Mouse (Mus musculus): ENCODE data around the gene Tada2b. TPM values are rescaled to one million over a fixed set of nuclear protein-coding genes. Genes with fewer than 3 reads are reported as not detected.
A peak's percentile ranks its signal among the peaks of the same experiment; 100 is the strongest.

Gene Tada2b
- total RNA-seq, 2 experiments from 2014 or later, result 39.9 to 42.0 TPM

DNA sequence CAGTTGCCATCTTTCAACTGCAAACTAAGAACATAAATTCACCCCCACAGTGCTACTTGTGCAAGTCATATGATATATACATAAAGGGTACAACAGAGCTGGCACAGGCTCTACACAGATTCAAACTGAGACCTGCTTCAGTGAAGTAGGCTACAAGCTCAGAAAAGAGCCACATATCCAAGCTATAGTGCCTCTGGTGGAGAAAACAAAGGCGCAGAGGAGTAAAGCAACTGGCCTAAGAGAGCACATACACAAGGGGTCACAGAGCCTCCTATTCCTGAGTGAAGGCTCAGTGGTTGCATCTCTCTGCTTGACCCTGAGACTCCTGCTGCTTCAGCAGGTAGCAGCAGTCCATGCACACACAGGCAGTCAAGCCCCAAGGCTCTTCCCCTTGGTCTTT, 3.0 kb downstream of the Tada2b start:
- no peak for DNase-seq (ENCODE audit: low spot score in 2 of 2)

DNA sequence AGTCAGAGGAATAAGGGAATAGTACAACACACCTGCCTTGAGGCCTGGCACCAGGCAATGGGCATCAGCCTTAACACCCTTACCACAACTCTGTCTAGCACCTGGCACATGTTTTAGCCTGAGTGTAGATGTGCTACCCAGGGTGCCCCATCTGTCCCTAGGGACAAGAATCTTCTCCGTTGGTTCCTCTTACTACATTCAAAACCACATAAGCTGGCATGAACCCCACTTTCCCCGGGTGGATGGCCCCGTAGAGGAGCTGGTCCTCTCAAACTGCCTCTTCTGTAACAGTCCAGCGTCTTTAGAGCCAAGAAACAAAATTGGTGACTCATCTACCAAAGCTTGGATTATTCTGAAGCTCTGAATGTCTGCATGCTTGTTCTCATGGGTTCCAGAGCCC, 3.7 kb downstream of the Tada2b start:
- no peak for DNase-seq (ENCODE audit: low spot score in 2 of 2)

DNA sequence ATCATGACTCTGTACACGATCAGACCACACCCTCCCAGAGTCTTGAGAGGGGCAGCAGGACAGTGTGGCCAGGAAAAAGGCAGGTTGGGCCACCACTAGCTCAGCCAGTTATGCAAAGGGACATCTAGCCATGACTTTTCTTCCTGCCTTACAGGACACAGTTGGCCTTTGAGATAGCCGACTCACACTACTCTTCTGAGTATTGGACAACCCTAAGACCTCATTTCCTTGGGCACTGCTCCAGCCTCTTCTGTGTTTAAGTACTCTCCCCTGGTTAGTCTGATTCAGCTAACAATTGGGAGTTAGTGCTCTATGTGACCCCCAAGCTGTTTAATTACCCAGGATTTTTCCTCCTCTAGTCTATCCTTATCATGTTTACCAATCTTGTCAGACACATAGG, 4.3 kb downstream of the Tada2b start:
- DNase-seq (ENCODE audit: low spot score in 2 of 2), result no peak

DNA sequence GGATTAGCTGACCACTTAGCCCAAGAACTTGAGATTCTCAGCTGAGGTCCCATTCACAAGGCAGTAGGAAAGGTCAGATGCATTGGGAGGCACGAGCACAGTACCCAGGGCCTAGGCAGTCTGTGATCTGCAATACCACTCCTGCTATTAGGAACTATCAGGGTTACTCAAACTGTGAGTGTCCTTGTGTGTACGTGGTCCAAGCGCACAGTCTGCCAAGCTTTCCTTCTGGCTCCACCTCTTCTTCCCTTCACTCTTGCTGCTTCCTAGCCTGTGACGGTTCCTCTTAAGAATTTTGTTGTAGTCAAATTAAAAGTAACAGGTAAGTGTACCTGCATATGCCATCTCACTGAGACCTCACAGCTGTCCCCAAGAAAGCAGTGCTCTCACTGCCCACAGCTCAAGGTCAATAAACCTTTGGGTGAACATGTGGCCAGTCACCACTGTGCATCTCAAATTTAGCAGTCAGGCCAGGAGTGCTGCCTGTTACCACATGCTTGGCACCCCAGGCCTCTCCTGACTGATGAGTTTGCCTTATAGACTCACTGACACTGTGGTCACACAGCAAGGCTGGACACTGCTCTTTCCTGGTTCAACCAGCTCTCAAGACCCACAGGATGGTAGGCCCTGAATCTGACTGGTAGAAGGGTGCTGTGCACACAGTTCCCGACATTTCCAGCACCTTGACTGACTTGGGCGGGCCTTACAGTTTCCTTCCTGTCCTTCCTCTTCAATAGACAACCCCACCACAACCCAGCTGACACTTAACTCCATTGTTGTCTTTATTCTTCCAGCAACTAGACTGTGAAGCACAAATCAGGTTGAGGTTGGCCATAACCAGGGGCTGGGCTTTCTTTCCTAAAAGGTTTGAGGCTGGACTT, 5.3 kb downstream of the Tada2b start:
- no peak for DNase-seq (ENCODE audit: low spot score in 2 of 2)

DNA sequence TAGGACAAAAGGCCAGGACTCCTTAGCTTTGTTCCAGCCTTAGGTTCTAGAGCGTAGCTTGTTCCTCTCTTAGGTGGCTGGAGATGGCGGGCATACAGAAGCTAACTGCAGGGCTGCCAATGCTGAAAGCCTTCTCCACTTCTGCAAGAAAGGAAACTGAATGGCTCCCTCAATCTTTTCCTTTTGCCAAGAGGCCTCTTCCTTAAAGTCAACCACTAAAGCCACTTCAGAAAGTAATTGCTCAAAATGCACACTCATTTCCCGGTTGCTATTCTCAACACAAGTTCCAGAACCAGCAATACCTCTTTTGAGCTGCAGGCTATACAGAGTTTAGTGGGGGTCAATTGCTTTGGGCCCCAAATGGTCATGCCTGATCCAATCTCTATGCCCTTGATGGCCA, 6.6 kb downstream of the Tada2b start:
- DNase-seq (ENCODE audit: low spot score in 2 of 2), result no peak

DNA sequence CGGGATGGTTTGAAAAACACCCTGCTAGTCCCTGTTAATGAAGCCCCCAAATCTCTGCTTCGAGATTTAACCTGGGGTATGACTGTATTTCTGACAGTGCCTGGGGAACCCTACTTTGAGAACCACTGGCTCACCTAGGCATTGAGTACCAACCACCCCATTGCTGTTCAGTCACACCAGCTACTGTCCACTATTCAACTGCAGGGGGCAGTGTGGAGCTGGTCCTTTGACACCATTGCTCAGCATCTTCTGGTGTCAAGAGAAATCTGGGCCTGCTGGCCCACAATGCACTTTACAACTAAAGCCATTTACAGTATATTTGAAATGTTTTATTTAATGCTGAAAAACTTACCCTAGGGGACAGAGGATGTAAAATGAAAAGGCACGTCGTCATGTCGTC, 9.8 kb downstream of the Tada2b start:
- peak; percentile 61 to 81 for DNase-seq (ENCODE audit: low spot score in 2 of 2)

DNA sequence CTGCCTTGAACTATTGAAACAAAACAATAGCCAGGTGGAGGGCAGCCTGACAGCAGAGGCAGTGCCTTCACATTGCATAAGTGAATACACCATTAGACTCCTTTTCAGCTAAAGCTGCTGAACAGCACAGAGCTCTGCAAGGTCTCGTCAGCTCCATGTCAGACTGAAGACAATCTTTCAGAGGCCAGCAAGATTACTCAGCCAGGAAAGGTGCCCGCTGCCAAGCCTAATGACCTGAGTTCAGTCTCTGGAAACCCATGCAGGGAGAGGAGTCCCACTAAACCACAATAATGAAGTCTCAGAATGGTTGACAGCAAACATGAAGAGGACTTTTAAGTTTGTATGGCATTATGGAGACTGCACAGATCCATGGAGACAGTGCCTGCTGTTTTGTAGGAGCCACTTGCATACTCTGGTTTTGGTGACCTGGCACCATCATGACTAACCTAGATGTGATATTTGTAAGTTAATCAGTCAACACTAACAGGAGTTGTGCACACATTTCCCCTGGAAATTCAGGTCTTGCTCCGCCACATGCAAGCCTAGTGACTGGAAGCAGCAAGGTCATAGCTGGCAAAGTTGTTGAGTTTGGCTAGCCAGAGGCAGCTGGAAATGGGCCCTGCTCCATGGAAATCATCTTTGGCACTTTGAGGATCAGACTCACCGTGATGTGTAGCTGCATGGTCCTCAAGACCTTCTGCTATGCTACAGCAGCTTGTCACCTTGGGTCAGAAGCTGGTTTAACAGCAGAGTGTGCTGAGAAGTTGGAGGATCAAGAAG, 11.0 kb downstream of the Tada2b start:
- no peak for DNase-seq (ENCODE audit: low spot score in 2 of 2)

DNA sequence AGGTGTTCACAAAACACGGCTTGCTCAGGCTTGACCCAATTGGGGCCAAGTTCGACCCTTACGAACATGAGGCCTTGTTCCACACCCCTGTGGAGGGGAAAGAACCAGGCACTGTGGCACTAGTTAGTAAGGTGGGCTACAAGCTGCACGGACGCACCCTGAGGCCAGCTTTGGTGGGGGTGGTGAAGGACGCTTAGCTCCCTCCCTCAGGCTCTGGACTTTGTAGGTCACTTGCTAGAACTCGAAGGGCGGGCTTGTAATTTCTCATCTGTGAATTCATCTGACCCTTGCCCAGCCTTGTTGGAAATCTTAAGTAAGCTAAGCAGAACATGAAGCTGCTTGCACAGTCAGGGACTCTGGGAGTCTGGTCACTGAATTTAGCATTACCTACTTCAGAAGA, 12.9 kb downstream of the Tada2b start:
- DNase-seq (ENCODE audit: low spot score in 2 of 2), result no peak

DNA sequence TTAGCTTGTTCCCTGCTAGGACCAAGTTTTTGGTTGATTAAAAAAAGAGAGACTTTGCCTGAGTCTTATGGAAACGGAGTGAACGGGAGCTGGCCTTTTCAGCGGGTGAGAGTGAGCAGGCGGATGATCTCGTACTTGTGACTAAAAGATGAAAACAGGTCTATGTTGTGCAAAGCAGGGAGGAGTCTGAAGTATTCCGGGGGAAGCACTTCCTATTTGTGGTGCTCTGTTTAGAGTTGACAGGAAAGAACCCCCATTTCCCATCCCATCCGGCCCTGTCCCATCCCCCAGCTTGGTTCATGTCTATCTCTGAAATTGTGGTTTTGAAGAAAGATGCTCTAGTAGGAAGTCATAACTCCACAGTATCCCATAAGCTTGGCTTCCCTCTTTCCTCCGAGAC, 18.2 kb downstream of the Tada2b start:
- DNase-seq (ENCODE audit: low spot score in 2 of 2), result no peak

DNA sequence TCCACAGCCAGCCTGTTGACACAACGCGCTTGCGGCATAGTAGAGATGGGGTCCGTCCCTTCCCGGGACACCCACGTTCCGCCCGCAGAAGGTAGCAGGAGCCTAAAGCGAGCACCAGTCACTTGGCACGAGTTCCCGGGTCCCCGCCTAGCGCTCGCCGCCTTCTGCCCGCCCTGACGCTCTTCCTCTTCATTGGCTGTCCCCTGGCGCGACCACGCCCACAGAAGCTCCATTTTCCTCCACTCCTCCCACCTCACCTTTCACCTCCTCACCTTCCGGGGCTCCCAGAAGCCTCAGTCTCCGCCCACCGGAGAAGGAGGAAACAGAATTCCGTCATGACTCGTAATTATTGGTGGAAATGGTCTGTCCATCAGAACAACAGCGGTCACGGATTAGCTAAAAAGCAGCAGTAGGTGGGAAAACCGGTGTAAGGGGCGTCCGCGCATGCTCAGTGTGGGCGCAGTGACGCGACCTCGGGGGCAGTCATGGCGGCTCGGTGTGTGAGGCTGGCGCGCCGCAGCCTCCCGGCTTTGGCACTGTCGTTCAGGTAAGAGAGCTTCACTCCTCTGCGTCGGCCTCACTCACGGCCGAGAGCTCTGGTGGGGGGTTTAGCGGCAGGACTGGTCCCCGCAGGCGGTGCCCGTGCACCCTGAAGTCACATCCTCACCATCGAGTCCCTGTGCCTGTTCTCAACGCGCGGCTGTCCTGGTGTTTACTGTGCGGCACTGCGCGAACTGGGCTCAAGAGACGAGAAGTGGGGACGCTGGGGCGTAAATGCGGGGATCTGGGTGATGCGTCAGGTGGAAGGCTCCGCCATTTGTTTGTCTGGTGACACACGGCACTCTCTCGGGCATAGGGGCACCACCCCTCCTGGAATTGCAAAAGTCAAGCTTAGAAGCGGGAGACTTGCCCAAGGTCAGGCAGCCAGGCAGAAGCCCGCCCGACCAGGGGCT, 19.1 kb downstream of the Tada2b start, which contains the start of gene Grpel1:
TSS of gene Grpel1 (plus strand) at position 290 of the 953 bp plus-strand sequence.
- DNase-seq (ENCODE audit: low spot score in 2 of 2), result peak; percentile 98 to 99

DNA sequence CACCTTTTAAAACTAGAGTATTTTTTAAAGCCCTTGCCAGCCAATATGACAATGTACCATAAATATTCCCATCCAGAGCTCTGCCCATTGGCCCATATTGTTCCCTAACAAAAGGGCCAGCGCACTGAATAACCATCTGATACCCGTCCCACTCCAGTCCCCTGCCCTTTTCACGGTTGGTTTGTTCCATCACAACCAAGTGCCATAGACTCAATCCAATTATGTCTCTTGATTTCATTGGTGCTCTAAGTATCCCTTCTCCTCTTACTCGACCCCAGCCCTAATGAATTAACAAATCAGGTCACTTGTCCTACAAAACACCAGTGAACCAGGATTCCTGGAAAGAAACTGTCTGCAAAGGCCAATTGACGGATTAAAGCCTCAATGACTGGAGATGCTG, 20.7 kb downstream of the Tada2b start:
- DNase-seq (ENCODE audit: low spot score in 2 of 2), result no peak

DNA sequence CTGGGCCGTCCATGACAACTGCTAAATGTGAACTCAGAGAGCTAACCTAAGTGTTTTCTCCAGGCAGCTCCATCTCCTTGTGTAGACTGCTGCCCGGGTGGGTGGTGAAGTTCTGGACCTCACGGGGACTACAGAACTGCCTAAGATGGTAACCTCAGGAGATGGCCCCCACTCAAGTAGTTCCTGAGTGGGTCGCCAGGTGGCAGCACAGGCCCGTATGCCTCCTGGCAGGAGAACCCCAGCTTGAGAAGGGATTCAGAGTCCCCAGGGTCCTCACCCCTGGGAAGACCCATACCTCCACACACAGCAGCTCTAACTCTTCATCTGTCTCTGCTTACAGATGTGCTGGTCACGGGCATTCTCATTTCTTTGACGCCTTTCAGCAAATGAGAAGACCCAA, 21.3 kb downstream of the Tada2b start:
- peak; percentile 58 to 86 for DNase-seq (ENCODE audit: low spot score in 2 of 2)

DNA sequence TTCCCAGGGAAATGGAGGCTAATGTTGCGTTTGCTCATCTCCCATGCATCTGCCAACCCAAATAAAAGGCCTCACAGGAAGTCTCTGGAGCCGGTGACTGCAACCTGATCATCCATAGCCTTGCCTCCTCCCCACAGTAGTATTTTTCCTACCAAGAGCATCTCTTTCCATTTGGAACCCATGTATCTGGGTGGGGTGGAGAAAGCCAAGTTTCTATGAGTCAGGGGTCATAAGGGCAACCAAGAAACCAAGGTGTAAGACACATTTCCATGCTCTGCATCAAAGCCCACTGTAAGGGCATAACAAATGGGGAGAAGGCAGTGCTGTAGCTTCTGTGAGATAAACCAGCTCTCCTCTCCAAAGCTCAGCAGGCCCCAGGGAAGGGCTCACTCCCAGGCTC, 22.9 kb downstream of the Tada2b start:
- no peak for DNase-seq (ENCODE audit: low spot score in 2 of 2)

DNA sequence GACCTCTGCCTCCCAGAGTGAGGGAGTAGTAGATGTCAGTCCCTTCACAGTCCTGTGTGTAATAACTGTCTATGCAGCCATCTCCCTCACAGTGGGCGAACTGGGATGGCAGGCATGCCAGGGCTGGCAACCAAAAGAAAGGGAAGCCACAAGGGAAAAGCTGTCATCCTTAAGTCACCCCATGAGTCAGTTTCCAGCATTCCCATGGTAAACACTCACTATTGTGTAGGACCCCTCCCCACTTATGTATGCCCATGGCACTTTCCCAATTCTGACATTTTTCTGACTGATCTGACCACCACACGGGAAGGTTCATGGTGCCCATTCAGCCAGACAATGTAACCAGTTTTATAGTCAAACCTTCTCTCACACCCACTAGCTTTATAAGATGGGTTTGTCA, 23.4 kb downstream of the Tada2b start:
- no peak for DNase-seq (ENCODE audit: low spot score in 2 of 2)

DNA sequence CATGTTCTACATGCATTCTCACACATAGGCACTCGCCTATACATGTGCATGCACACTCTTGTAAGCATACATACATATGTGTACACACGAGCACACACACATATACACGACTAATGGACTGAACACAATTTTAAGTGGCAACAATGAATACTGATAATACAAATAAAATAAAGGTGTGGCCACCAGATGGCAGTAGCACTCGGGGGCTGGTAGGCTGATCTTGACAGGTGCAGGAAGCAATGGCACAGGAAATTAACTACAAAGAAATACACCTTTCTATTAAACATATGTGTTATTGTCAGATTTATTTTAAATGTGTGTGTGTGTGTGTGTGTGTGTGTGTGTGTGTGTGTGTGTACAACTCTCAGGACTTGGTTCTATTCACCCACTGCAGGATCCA, 25.2 kb downstream of the Tada2b start:
- peak in 1 of 2 experiments; percentile 71 for DNase-seq (ENCODE audit: low spot score in 2 of 2)

DNA sequence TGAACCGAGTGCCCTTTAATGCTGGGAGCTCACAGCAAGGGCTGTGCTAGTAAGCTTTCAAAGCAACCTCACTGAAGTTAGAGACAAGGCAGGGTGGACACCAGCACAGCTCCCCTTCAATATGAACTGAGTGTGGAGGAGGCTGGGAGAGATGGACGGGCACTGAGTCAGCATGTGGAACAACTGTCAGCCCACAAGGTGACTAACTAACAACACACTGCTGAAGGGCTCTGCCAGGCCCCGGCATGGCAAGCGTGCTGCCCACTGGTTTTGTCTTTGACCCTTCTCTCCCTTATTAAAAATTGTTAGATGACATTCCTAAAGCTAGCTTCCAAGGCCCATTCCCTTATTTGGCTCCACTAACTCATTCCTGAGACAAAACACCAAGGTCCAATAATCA, 26.4 kb downstream of the Tada2b start:
- no peak for DNase-seq (ENCODE audit: low spot score in 2 of 2)

DNA sequence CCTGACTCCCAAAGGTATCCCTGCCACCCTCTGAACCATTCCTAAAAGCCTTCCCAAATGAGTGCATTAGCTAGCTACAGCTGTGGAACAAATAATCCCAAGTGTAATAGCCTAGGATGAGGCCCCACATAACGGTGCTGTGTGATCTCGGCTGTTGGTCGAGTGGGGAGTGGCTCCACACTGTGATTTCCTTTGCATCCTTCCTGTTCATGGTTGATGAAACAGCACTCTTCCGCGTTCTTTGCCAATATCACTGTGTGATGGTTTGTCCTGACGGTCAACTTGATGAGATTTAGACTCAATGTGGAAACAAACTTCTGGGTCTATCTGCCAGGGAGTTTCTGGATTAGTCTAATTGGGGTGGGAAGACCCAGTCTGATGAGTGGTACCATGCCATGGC, 31.3 kb downstream of the Tada2b start:
- no peak for DNase-seq (ENCODE audit: low spot score in 2 of 2)

DNA sequence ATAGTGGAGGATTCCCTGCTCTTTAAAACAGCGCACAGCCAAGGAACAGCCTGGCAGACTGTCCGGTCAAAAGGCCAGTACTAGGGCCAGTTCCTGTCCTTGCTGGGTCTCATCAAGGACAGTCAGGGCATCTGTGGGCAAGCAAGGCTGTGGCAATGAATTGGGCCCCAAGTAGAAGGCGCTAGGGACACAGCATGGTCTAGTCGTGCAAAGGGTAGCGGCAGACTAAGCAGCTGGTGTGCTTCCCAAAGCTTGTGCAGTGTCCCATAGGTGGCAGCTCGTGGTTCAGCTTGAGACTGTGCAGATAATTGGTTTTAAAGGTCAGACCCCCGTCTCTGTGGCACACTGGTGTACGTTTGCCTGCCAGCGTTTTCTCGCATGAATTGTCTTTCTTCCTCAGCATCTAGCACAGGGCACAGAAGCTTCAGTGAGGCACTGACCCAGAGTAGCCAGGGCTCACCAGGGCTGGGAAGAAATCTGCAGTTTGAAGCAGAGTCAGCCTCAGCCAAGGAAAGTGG, 32.2 kb downstream of the Tada2b start:
- no peak for DNase-seq (ENCODE audit: low spot score in 2 of 2)

DNA sequence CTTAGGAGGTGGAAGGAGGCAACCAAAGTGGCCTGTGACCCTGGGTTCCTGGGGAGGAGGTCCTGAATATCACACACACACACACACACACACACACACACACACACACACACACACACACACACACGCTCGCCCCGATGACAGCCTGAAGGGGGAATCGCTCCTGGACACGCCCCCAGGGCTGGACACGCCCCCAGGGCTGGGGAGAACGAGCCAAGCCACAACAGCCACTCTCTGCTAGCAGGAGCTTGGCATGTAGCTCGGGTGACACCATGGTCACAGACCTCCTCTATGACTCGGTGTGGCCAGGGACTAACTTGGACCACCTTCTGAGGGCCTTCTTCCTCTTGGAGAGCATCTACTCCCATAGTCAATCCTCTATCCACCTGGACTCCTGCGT, 33.0 kb downstream of the Tada2b start:
- DNase-seq (ENCODE audit: low spot score in 2 of 2), result no peak

DNA sequence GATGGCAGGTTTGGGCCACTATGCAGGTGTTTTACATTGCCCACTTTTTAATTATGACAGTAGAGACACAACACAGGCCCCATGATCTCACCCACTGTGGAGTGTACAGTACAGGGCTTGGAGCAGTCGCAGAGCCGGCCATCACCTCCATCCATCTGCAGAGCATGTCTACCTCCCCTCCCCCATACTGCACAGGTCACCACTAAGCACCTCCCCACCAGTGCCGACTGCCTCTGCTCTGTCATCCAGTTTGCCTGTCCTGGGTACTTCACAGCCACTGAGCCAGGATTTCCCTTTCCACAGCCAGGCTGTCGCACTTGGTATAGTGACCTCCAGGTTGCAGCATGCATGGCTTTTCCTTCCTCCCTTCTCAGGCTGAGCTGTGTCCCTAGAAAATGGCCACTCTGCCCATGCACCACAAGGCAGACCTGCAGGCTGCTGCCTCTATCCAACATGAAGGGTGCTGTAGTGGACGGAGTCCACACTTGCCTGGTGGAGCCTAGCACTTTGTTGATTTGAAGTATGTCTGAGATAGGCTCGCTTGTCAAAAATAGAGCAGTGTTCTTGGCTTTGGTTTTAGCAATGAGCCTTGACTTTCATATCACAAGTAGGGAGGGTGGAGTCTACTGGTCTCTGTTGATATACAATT, 34.3 kb downstream of the Tada2b start:
- DNase-seq (ENCODE audit: low spot score in 2 of 2), result no peak

DNA sequence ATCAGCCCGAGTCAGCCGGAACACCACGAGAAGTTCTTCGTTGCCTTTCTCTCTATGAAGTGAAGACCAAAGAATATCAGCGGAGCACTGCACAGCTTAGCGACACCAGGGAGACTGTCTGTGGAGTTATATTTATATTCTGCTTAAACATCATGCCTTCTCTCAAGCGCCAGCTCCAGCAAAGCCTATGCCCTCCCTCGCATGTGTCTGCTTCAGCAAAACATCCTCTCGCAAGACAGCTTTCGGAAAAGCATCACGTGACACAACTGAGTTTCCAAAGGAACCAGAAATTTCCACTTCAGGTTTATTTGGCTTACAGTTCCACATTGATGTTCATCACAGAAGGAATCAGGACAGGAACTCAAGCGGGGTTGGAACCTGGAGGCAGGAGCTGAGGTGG, 36.2 kb downstream of the Tada2b start:
- no peak for DNase-seq (ENCODE audit: low spot score in 2 of 2)
